Mouse (Mus musculus) ES-E14 (cell line): ENCODE results near the gene Usp13. TPM values are rescaled to one million over a fixed set of nuclear protein-coding genes. Genes with fewer than 3 reads are reported as not detected.

Experiments used
- DNase-seq: peaks from one replicate; pipeline ENCODE4 v3.0.0-alpha.2; 2013; ENCODE audit warnings: low read depth, low spot score
- H3K27ac ChIP-seq: 2 replicates; pipeline ENCODE4 v1.5.1; 2012; ENCODE audit warnings: low read depth, mild to moderate bottlenecking, low read length, moderate library complexity, mixed read lengths; ENCODE audit not compliant: poor library complexity, insufficient read depth, severe bottlenecking
- H3K36me3 ChIP-seq: 2 replicates; pipeline ENCODE4 v1.6.1; 2012; ENCODE audit warnings: mild to moderate bottlenecking, low read length, moderate library complexity, mixed read lengths; ENCODE audit not compliant: control insufficient read depth, poor library complexity, insufficient read depth, severe bottlenecking
- H3K4me1 ChIP-seq, 2 experiments: fragments of 150-350 bp in 1 of 2; sonication (generic) in 1 of 2; 2 replicates each; pipeline ENCODE4 v1.6.1; 2012; ENCODE audit warnings: low read length in 2 of 2, mild to moderate bottlenecking in 1 of 2, mixed read lengths in 1 of 2; ENCODE audit not compliant: control insufficient read depth in 2 of 2, insufficient read depth in 2 of 2, poor library complexity in 1 of 2
- H3K4me3 ChIP-seq, 2 experiments: fragments of 150-350 bp in 1 of 2; sonication (generic) in 1 of 2; 2 replicates each; pipeline ENCODE4 v1.5.1; 2012; ENCODE audit warnings: low read length in 2 of 2, low read depth in 1 of 2, mild to moderate bottlenecking in 1 of 2, mixed read lengths in 1 of 2; ENCODE audit not compliant: insufficient read depth in 1 of 2, poor library complexity in 1 of 2, severe bottlenecking in 1 of 2
- H3K9ac ChIP-seq: 2 replicates; pipeline ENCODE4 v1.6.1; 2012; ENCODE audit warnings: low read depth, mild to moderate bottlenecking, low read length, mixed read lengths; ENCODE audit not compliant: poor library complexity, insufficient read depth, severe bottlenecking
- H3K9me3 ChIP-seq: fragments of 150-350 bp; sonication (generic); 2 replicates; pipeline ENCODE4 v1.6.1; 2012; ENCODE audit warnings: low read depth, mild to moderate bottlenecking, low read length; ENCODE audit not compliant: control insufficient read depth, insufficient read depth
- CHD2 ChIP-seq: IDR thresholded peaks from 2 replicates; pipeline ENCODE4 v1.6.1; 2014; ENCODE audit warnings: mild to moderate bottlenecking, low read depth, low read length, inconsistent platforms
- HCFC1 ChIP-seq: IDR thresholded peaks from 2 replicates; pipeline ENCODE4 v1.6.1; 2012; ENCODE audit warnings: low read length, inconsistent platforms, borderline replicate concordance; ENCODE audit not compliant: insufficient read depth
- MAFK ChIP-seq: IDR thresholded peaks from 2 replicates; pipeline ENCODE4 v1.6.1; 2014; ENCODE audit warnings: mild to moderate bottlenecking, low read depth, low read length, inconsistent platforms; ENCODE audit not compliant: insufficient read depth
- ZC3H11A ChIP-seq: IDR thresholded peaks from 2 replicates; pipeline ENCODE4 v1.6.1; 2012; ENCODE audit warnings: low read depth, mild to moderate bottlenecking, inconsistent platforms, low read length, borderline replicate concordance
- ZNF384 ChIP-seq: IDR thresholded peaks from 2 replicates; pipeline ENCODE4 v1.6.1; 2012; ENCODE audit warnings: low read depth, low read length, inconsistent platforms
- in situ Hi-C, 2 experiments: fragments of 600-800 bp; cut with MboI; formaldehyde crosslinking; loops; one replicate each; pipeline ENCODE4 v1.15.1; 2025; ENCODE audit warnings: low sequenced_read_pairs in 2 of 2, inconsistent platforms in 1 of 2; ENCODE audit not compliant: unreplicated experiment in 2 of 2
- total RNA-seq: library from RNA; depleted of rRNA; stranded (reverse); fragments of 300-350 nt; gene quantifications from 2 replicates; pipeline ENCODE4 v1.2.3, GENCODE M21; 2012

The Usp13 gene
- total RNA-seq, 1 experiment = 6.2 TPM

DNA sequence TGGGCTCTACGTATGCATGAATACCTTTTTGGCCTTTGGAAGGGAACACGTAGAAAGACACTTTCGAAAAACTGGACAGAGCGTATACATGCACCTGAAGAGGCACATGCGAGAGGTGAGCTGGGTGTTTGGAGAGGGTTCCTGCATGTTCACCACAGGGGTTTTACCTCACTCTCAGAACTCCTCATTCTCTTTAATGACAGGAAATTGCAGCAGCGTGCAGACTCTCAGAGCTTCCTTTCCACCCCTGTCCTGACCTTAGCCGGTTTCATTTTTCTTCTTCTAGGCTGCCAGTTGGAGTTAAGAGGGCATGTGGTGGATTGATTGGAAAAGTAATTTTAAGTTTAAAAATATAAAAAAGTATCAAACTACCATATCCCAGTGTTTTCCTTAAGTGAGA lies 20.5 kb downstream of the Usp13 start:
- no peak overlapping the region for H3K9ac ChIP-seq
- no peak overlapping the region for H3K27ac ChIP-seq
- no peak overlapping the region for H3K4me3 ChIP-seq
- in situ Hi-C loops = no loop called here
- DNase-seq = no peak
- H3K4me1 ChIP-seq = peaks cover 8 to 13% of the 10 kb centered on the region in 2 experiments
- TF ChIP-seq ZNF384 = no peak
- peaks cover 2% of the 10 kb centered on the region; the same call in 1 of the 2 replicates for H3K36me3 ChIP-seq
- H3K9me3 ChIP-seq = no peaks in the 10 kb centered on the region

DNA sequence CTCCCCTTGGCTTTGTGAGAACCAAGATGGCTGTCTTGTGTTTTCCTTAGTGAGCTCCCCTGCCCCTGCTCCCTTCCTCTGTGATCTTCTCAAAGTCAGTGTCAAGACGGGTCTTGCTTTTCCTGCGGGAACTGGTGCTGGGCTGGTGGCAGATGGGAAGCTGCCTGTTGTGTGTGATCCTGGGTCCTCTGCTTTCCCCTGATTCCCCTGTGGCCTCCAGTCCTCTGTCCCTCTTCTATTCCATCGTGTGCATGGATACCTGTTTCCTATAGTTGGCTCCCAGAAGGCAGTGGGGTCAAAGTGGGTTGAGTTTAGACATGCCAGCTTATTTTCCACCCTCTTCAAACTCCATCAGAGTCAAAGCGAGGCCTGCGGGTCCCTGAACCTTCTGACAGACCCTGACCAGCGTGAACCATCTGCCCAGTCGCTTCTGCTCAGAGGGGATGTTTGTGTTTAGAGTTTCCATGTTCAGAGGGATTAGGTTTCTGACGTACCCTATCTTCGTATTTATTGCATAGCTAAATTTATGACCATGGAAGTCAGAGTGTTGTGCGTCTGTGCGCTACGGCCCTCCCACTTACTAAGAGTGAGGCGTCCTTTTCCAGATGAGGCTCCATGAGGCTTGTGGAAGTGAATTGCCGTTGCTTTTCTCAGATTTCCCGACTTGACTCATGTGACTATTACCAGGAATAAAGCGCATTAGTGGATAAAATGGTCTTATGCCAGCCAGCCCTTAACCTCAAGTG lies 39.2 kb downstream of the Usp13 start:
- no peaks in the 10 kb centered on the region; the same call in 1 of the 2 replicates for H3K36me3 ChIP-seq
- TF ChIP-seq HCFC1 (no peak), ZC3H11A (no peak), MAFK (no peak)
- DNase-seq = no peak
- H3K9ac ChIP-seq = no peak overlapping the region
- H3K9me3 ChIP-seq = no peaks in the 10 kb centered on the region
- H3K4me3 ChIP-seq = no peak overlapping the region
- in situ Hi-C loops = no loop called here
- H3K27ac ChIP-seq = no peak overlapping the region
- H3K4me1 ChIP-seq = no peaks in the 10 kb centered on the region

GRCm38 (mm10) chr3:32871081-32871480 lies 53.7 kb downstream of the Usp13 start:
- in situ Hi-C loops = no loop called here
- Histone ChIP-seq H3K36me3 (peaks cover 1% of the 10 kb centered on the region; the same call in 1 of the 2 replicates), H3K4me3 (no peak overlapping the region), H3K27ac (no peak overlapping the region; the same call in 1 of the 2 replicates), H3K9ac (no peak overlapping the region), H3K4me1 (no peaks in the 10 kb centered on the region), H3K9me3 (no peaks in the 10 kb centered on the region)
- DNase-seq = no peak
- TF ChIP-seq ZNF384 = no peak

- Histone ChIP-seq H3K27ac (no peak overlapping the region), H3K4me3 (no peak overlapping the region), H3K36me3 (no peaks in the 10 kb centered on the region; the same call in 1 of the 2 replicates), H3K9me3 (no peaks in the 10 kb centered on the region), H3K4me1 (no peaks in the 10 kb centered on the region), H3K9ac (no peak overlapping the region)
- in situ Hi-C loops = no loop called here
- no peak for DNase-seq
- TF ChIP-seq HCFC1 = no peak
- no peak for TF ChIP-seq MAFK
- no peak for TF ChIP-seq ZNF384
- TF ChIP-seq CHD2 = no peak
- no peak for TF ChIP-seq ZC3H11A
These were observed 69.0 kb downstream of the Usp13 start for GRCm38 (mm10) chr3:32886386-32886785.

- no peak for DNase-seq
- in situ Hi-C loops = no loop called here
- Histone ChIP-seq H3K9ac (no peak overlapping the region), H3K4me1 (no peaks in the 10 kb centered on the region), H3K4me3 (no peak overlapping the region), H3K27ac (no peak overlapping the region), H3K36me3 (no peaks in the 10 kb centered on the region), H3K9me3 (no peaks in the 10 kb centered on the region)
- TF ChIP-seq MAFK (no peak), HCFC1 (no peak), ZNF384 (no peak)
These were observed 71.5 kb downstream of the Usp13 start for GRCm38 (mm10) chr3:32888886-32889285.
